Mouse (Mus musculus) C2C12 (cell line): ENCODE measurements around the gene AW822073.
A peak's percentile ranks its signal among the peaks of the same experiment; 100 is the strongest.
"Not testable (repeated sequence)": the region's sequence is repeated elsewhere in the genome, so short reads cannot be mapped to it uniquely, and the experiment has no call there.

Experiments
- CEBPB ChIP-seq: IDR thresholded peaks from one replicate; pipeline ENCODE4 v1.6.1; 2011; ENCODE audit warnings: low read depth, mild to moderate bottlenecking, control low read depth, moderate library complexity
- CTCF ChIP-seq: IDR thresholded peaks from one replicate; pipeline ENCODE4 v1.5.1; 2011; ENCODE audit not compliant: control insufficient read depth, insufficient read depth, insufficient read length
- FOSL1 ChIP-seq: IDR thresholded peaks from one replicate; pipeline ENCODE4 v1.8.0; 2011; ENCODE audit warnings: mild to moderate bottlenecking, low read length; ENCODE audit not compliant: poor library complexity, insufficient read depth, severe bottlenecking
- MAX ChIP-seq: IDR thresholded peaks from one replicate; pipeline ENCODE4 v1.6.1; 2011; ENCODE audit warnings: mild to moderate bottlenecking, control low read depth
- MYOD1 ChIP-seq: IDR thresholded peaks from one replicate; pipeline ENCODE4 v1.6.1; 2011; ENCODE audit warnings: low read depth; ENCODE audit not compliant: control insufficient read depth, insufficient read length
- USF1 ChIP-seq: IDR thresholded peaks from one replicate; pipeline ENCODE4 v1.6.1; 2011; ENCODE audit warnings: low read depth, mild to moderate bottlenecking, control low read depth, moderate library complexity

GRCm38 (mm10) chr10:58231779-58232640, 7.3 kb upstream of the AW822073 start:
- TF ChIP-seq USF1, CEBPB, CTCF, MYOD1, FOSL1: not testable (repeated sequence)
- peak; percentile 7 for TF ChIP-seq MAX
